Mouse (Mus musculus) cortical plate, adult 2 months (tissue): ENCODE measurements at regions not wholly inside any gene's neighbourhood (a gene's known extent, or its start where the extent isn't known, plus 50 kb on each side); places are given as distances from the start of the nearest gene placed in this dataset.

ENCODE experiments used
- CTCF ChIP-seq: fragments of 200-500 bp; IDR thresholded peaks from 2 replicates; pipeline ENCODE4 v1.5.1; 2011; ENCODE audit warnings: mild to moderate bottlenecking, control low read depth, low read length; ENCODE audit not compliant: insufficient read depth; ENCODE audit errors: extremely low read depth
- POLR2A ChIP-seq: fragments of 200-500 bp; IDR thresholded peaks from 2 replicates; pipeline ENCODE4 v1.6.1; 2011; ENCODE audit warnings: mild to moderate bottlenecking, low read length, control low read depth; ENCODE audit not compliant: insufficient read depth; ENCODE audit errors: extremely low read depth

GRCm38 (mm10) chr6:147765241-147765640, 281.8 kb upstream of the Far2 start:
- TF ChIP-seq POLR2A (no peak), CTCF (no peak)
